Mouse (Mus musculus) lung, adult 2 months (tissue): ENCODE measurements around the gene Zp2.

Experiments
- CTCF ChIP-seq: fragments of 200-500 bp; IDR thresholded peaks from 2 replicates; pipeline ENCODE4 v1.5.1; 2011; ENCODE audit warnings: mild to moderate bottlenecking, low read length, control low read depth; ENCODE audit not compliant: insufficient read depth
- POLR2A ChIP-seq: fragments of 200-500 bp; IDR thresholded peaks from 2 replicates; pipeline ENCODE4 v1.6.1; 2011; ENCODE audit warnings: low read depth, mild to moderate bottlenecking, control low read depth, low read length, borderline replicate concordance; ENCODE audit errors: extremely low read depth

- TF ChIP-seq CTCF (no peak), POLR2A (no peak)
Measured at GRCm38 (mm10) chr7:120180547-120180946, 35.5 kb upstream of the Zp2 start.
